Mouse (Mus musculus) intestine, embryonic 15.5 days (tissue): ENCODE results near the gene Hsd17b14. TPM values are rescaled to one million over a fixed set of nuclear protein-coding genes. Genes with fewer than 3 reads are reported as not detected.

Experiments
- ATAC-seq: fragments of 200-750 bp; cut with Nextera tagmentation; 2 replicates; pipeline ENCODE4 v1.8.0; 2017; ENCODE audit warnings: moderate TSS enrichment, moderate library complexity
- H3K27ac ChIP-seq: fragments of 300-500 bp; sonication (generic); 2 replicates; pipeline ENCODE4 v1.5.1; 2015; ENCODE audit warnings: mild to moderate bottlenecking, inconsistent platforms
- H3K27me3 ChIP-seq: fragments of 300-500 bp; sonication (generic); replicated peaks from 2 replicates; pipeline ENCODE4 v1.6.1; 2015; ENCODE audit warnings: inconsistent platforms
- H3K36me3 ChIP-seq: fragments of 300-500 bp; sonication (generic); 2 replicates; pipeline ENCODE4 v1.6.1; 2015; ENCODE audit warnings: inconsistent platforms
- H3K4me1 ChIP-seq: fragments of 300-500 bp; sonication (generic); replicated peaks from 2 replicates; pipeline ENCODE4 v1.6.1; 2015; ENCODE audit warnings: inconsistent platforms
- H3K4me2 ChIP-seq: fragments of 300-500 bp; sonication (generic); replicated peaks from 2 replicates; pipeline ENCODE4 v1.6.1; 2015; ENCODE audit warnings: mild to moderate bottlenecking, inconsistent platforms
- H3K4me3 ChIP-seq: fragments of 300-500 bp; sonication (generic); replicated peaks from 2 replicates; pipeline ENCODE4 v1.5.1; 2015; ENCODE audit warnings: inconsistent platforms
- H3K9ac ChIP-seq: fragments of 300-500 bp; sonication (generic); 2 replicates; pipeline ENCODE4 v1.6.1; 2015; ENCODE audit warnings: inconsistent platforms
- H3K9me3 ChIP-seq: fragments of 300-500 bp; sonication (generic); 2 replicates; pipeline ENCODE4 v1.6.1; 2016; ENCODE audit warnings: inconsistent platforms
- WGBS: fragments of 180-500 bp; shearing (Covaris S2); methylation state at CpG from one replicate; pipeline ENCODE4 v1.1.7; 2015; 5-methylcytosine and 5-hydroxymethylcytosine counted together
- polyA plus RNA-seq: library from polyadenylated mRNA; unstranded; fragments of >200 nt; fragmentation: Nextera tagmentation; extraction: Ambion mirVana; gene quantifications from 2 replicates; pipeline ENCODE4 v1.2.1, GENCODE M21; 2015

Hsd17b14 gene
- polyA plus RNA-seq, 1 experiment from 2014 or later = 2.8 TPM

DNA sequence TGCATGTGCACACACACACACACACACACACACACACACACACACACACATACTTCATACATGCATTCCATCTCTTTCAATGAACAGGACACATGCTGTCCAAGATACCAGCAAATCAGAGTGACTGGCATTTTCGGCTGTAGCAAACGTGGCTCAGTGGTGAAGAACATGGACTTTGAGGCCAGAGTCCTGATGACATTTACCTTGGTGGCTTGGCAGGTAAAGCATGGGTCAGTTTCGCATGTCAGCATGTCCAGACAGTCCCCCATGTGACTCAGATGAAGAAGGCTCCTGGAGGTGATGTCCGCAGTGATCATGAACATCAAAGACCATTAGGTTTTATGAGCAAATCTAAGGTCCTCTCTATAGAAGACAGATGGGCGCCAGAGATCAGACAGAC lies 42.3 kb downstream of the Hsd17b14 start:
- no peak overlapping the region for H3K9ac ChIP-seq
- ATAC-seq = no peak
- H3K27ac ChIP-seq = no peak overlapping the region
- no peak overlapping the region for H3K4me2 ChIP-seq
- H3K27me3 ChIP-seq = no peaks in the 10 kb centered on the region
- H3K4me1 ChIP-seq = peaks cover 15% of the 10 kb centered on the region
- H3K9me3 ChIP-seq = no peaks in the 10 kb centered on the region
- no peak overlapping the region for H3K4me3 ChIP-seq
- no peaks in the 10 kb centered on the region for H3K36me3 ChIP-seq
- WGBS = 91% methylated on average over 5 of the region's 5 CpGs

DNA sequence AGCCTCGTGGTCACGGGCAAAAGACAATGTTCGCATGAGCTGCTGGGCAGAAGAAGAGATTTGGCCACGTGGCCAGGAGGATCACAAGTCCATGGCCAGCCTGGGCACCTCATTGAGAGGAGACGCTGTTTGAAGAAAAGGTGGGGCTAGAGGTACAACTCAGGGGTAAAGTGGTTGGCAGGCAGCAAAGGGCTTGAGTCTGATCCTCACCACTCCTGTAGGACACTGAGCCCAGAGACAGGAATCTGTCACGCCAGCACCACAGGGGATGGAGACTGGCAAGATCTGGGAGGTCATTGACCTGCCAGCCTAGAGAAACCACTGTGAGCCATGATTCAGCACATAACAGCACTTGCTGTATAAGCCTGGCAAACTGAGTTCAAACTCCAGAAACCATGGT lies 42.8 kb downstream of the Hsd17b14 start:
- H3K9me3 ChIP-seq = no peaks in the 10 kb centered on the region
- no peak overlapping the region for H3K4me3 ChIP-seq
- H3K27ac ChIP-seq = no peak overlapping the region
- H3K9ac ChIP-seq = no peak overlapping the region
- no peak for ATAC-seq
- H3K4me2 ChIP-seq = no peak overlapping the region
- no peaks in the 10 kb centered on the region for H3K27me3 ChIP-seq
- 90% methylated on average over 6 of the region's 6 CpGs for WGBS
- peaks cover 15% of the 10 kb centered on the region for H3K4me1 ChIP-seq
- no peaks in the 10 kb centered on the region for H3K36me3 ChIP-seq

DNA sequence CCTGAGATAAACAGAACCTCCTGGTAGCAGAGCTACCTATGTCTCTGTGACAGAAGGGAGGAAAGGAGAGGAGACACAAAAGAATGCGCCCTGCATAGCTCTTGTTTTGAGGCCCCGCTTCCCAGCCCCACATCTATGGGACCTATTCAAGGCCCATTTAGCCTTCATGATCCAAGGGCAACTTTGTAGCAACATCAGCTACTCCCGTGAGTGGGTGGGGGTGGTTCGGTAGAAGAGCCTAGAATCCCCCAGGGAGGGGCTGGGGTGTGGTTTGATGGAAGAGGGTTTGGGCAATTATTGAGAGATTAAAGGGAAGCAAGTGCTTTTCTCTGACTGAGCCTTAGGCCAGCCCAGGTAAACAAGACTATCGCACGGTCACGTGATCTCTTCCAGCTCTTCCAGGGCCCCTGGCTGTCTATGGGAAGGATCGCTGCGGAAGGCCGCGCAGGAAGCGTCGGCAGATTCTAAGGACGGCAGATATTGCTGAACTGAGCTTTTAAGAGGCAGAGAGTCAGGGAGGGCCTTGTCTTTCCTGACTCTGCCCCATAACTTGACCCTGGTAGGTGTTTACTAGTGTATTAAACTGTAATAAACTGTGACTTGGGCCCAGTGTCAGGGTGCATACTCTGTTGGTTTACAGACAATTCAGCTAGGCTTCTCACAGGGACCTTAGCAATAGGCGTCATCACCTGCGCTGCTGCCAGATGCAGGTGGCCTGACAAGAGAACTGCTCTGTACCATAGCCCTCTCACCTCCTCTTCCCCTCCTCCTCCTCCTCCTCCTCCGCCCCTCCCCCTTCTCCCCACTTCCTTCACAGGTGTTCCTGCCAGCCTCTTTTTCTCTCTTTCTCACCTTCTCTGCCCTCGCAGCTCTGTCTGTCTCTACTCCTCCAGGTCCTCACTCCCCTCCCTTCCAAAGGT lies 44.5 kb downstream of the Hsd17b14 start:
- H3K36me3 ChIP-seq = no peaks in the 10 kb centered on the region
- peaks cover 15% of the 10 kb centered on the region for H3K4me1 ChIP-seq
- H3K4me2 ChIP-seq = peak overlapping the region; percentile 29
- peak overlapping the region; percentile 45; the same call in 1 of the 2 replicates for H3K27ac ChIP-seq
- ATAC-seq = peak; percentile 78
- H3K9ac ChIP-seq = no peak overlapping the region
- 36% methylated on average over 18 of the region's 18 CpGs for WGBS
- no peaks in the 10 kb centered on the region for H3K9me3 ChIP-seq
- H3K4me3 ChIP-seq = no peak overlapping the region
- H3K27me3 ChIP-seq = no peaks in the 10 kb centered on the region

DNA sequence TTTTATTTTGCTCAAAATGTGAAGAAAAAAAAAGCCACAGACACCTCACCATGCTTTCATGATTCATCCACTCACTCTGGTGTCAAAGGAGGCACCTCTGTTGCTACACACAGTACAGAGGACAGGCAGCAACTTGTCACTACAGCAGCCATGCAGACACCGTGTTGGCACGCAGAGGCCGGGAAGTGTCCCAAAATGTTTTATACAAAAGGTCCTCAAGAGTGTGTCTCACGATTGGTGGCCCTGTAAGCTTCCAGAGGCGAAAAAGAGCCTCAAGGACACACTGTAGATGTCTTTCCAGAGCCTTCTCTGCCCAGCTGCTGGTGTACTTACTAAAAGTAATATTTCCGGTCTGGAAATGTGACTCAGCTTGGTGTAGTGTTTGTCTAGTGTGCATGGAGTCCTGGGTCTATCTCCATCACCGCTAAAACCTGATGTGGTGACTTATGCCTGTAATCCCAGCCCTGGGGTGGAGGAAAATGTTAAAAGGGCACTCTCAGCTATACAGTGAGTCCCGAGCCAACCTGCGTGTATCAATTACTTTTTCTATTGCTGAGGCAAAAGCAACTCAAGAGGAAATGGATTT lies 51.1 kb downstream of the Hsd17b14 start:
- Histone ChIP-seq H3K4me1 (peaks cover 6% of the 10 kb centered on the region; the same call in 1 of the 2 replicates), H3K4me3 (no peak overlapping the region), H3K9me3 (no peaks in the 10 kb centered on the region), H3K36me3 (no peaks in the 10 kb centered on the region), H3K4me2 (no peak overlapping the region), H3K9ac (no peak overlapping the region), H3K27ac (no peak overlapping the region), H3K27me3 (no peaks in the 10 kb centered on the region)
- no peak for ATAC-seq
- 75% methylated on average over 9 of the region's 9 CpGs for WGBS

DNA sequence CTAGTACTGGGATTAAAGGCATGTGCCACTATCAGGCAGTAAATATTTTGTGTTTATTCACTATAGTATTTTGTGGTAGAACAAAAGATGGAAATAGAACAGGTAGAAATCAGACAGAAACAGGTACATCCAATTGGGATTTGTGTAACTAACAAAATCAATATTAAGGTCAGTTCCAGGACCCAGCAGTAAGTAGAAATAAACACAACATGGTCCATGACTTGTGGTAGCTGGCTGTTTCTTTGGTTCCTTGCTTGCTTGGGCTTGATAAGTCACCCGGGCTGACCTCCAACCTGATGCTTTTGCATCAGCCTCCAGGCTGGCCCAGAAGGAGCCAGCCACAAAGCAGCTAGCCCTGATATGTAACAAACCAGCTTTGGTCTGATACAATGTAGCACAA lies 54.8 kb downstream of the Hsd17b14 start:
- Histone ChIP-seq H3K4me2 (no peak overlapping the region), H3K4me3 (no peak overlapping the region), H3K27ac (no peak overlapping the region), H3K9me3 (no peaks in the 10 kb centered on the region), H3K9ac (no peak overlapping the region), H3K36me3 (no peaks in the 10 kb centered on the region), H3K4me1 (no peaks in the 10 kb centered on the region), H3K27me3 (no peaks in the 10 kb centered on the region; the same call in 1 of the 2 replicates)
- 65% methylated on average over 1 of the region's 1 CpGs for WGBS
- no peak for ATAC-seq

DNA sequence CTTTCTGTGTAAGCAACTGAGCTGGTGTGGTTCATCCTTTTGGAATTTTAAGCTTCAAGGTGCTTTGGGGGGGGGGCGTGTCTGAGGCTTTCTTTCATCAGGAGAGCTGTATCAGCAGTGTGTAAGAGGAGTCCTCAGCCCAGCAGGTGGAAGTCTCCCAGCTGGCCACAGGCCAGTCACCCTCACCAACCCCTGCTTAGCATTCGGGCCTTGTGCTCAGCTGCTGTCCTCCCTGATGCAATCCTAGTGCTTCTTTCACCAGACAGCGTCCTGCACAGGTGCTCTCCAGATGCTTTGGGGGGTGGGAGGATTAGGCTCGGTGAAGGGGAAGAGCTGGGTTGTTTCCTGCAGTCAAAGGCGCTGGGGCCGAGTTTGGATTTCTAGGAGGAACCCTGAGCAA lies 61.6 kb downstream of the Hsd17b14 start:
- peaks cover 39% of the 10 kb centered on the region for H3K27me3 ChIP-seq

DNA sequence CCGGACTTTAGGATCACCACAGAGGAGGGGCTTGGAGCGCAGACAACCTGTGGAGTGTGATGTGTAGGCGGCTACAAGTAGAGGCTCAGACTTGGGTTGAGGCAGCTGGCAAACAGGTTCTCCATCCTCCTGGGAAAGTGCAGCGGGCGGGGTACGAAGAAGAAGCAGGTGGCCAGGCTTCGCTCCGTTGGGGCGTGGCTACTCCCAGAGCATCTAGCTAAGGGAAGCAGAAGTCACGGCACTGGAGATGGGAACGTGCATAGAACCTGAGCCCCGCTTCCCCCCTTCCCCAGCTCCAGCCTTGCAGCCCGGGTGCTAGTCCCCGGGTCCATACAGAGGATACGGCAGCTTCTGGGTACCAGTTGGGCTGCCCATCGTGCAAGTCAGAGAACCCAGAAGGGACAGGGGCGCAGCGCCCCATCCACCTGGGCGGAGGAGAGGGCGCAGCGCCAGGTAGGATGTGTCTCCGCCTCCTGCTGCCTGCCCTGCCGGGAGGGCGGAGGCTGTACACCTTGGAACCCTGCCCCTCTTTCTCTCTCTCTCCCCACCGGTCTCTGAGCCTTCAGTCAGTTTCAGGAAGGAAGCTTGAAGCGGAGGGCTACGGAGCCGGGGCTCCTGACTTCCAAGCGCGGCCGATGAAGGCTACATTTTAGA lies 62.5 kb downstream of the Hsd17b14 start, which contains the start of gene Fut1:
TSS of gene Fut1 (plus strand) at position 248 of the 654 bp plus-strand sequence.
- Histone ChIP-seq H3K27me3 (peaks cover 39% of the 10 kb centered on the region), H3K9ac (peak within 1 kb of the TSS; percentile 9; the same call in 1 of the 2 replicates), H3K4me3 (peak within 1 kb of the TSS; percentile 13), H3K4me1 (peaks cover 11% of the 10 kb centered on the region), H3K4me2 (peak within 1 kb of the TSS; percentile 52), H3K9me3 (no peaks in the 10 kb centered on the region), H3K27ac (0 out of 2 replicates have a peak within 1 kb of the TSS, but pooled peaks have one; percentile 2), H3K36me3 (no peaks in the 10 kb centered on the region)
- WGBS = 7% methylated on average over 31 of the region's 31 CpGs
- ATAC-seq = peak; percentile 79

More for the DNA sequence above, 61.6 kb downstream of the Hsd17b14 start:
- Histone ChIP-seq H3K9ac (no peak overlapping the region), H3K36me3 (no peaks in the 10 kb centered on the region), H3K9me3 (no peaks in the 10 kb centered on the region), H3K27ac (no peak overlapping the region), H3K4me3 (no peak overlapping the region), H3K4me2 (no peak overlapping the region), H3K4me1 (peaks cover 11% of the 10 kb centered on the region)
- WGBS = 46% methylated on average over 6 of the region's 6 CpGs
- ATAC-seq = no peak

Other genes with a start within 250 kb of the Hsd17b14 start
- gene Trpm4, start 221.1 kb upstream of the Hsd17b14 start, polyA plus RNA-seq = 20.4 and 29.1 TPM in 2 replicates
- 0.97 and 1.2 TPM in 2 replicates for gene Hrc, start 219.6 kb upstream of the Hsd17b14 start, polyA plus RNA-seq
- 5.6 and 6.9 TPM in 2 replicates for gene Ppfia3, start 187.9 kb upstream of the Hsd17b14 start, polyA plus RNA-seq
- 1.9 and 2.4 TPM in 2 replicates for gene Lin7b, start 184.3 kb upstream of the Hsd17b14 start, polyA plus RNA-seq
- 195 and 200 TPM in 2 replicates for gene Snrnp70, start 159.2 kb upstream of the Hsd17b14 start, polyA plus RNA-seq
- 0.13 and 0.19 TPM in 2 replicates for gene Kcna7, start 149.2 kb upstream of the Hsd17b14 start, polyA plus RNA-seq
- 1.7 and 2.1 TPM in 2 replicates for gene Ntf5, start 141.2 kb upstream of the Hsd17b14 start, polyA plus RNA-seq
- gene Lhb, start 134.1 kb upstream of the Hsd17b14 start, polyA plus RNA-seq = 0.27 and 0.52 TPM in 2 replicates
- 39.6 and 42.4 TPM in 2 replicates for gene Gys1, start 120.0 kb upstream of the Hsd17b14 start, polyA plus RNA-seq
- gene Ruvbl2, start 116.8 kb upstream of the Hsd17b14 start, polyA plus RNA-seq = 147 and 150 TPM in 2 replicates
- 5,581 and 6,050 TPM in 2 replicates for gene Ftl1, start 95.0 kb upstream of the Hsd17b14 start, polyA plus RNA-seq
- 181 and 185 TPM in 2 replicates for gene Bax, start 88.0 kb upstream of the Hsd17b14 start, polyA plus RNA-seq
- gene Tulp2, start 73.0 kb upstream of the Hsd17b14 start, polyA plus RNA-seq = 1.8 and 1.9 TPM in 2 replicates
- not detected in 2 replicates for gene Gm45808, start 68.1 kb upstream of the Hsd17b14 start, polyA plus RNA-seq
- gene Dhdh, start 66.1 kb upstream of the Hsd17b14 start, polyA plus RNA-seq = 2.6 and 2.7 TPM in 2 replicates
- 209 and 229 TPM in 2 replicates for gene Nucb1, start 44.5 kb upstream of the Hsd17b14 start, polyA plus RNA-seq
- gene Ppp1r15a, start 28.6 kb upstream of the Hsd17b14 start, polyA plus RNA-seq = 16.5 and 17.0 TPM in 2 replicates
- gene Plekha4, start 28.6 kb upstream of the Hsd17b14 start, polyA plus RNA-seq = 0.83 and 1.5 TPM in 2 replicates
- 59.5 and 67.6 TPM in 2 replicates for gene Bcat2, start 15.3 kb downstream of the Hsd17b14 start, polyA plus RNA-seq
- 0.18 and 0.30 TPM in 2 replicates for gene Fgf21, start 60.6 kb downstream of the Hsd17b14 start, polyA plus RNA-seq
- 0.38 and 0.73 TPM in 2 replicates for gene Fut1, start 62.4 kb downstream of the Hsd17b14 start, polyA plus RNA-seq
- gene Izumo1, start 66.9 kb downstream of the Hsd17b14 start, polyA plus RNA-seq = 0.13 TPM in 1 of 2 replicates, not detected in the other
- 9.8 and 9.9 TPM in 2 replicates for gene Rasip1, start 72.6 kb downstream of the Hsd17b14 start, polyA plus RNA-seq
- gene Mamstr, start 85.1 kb downstream of the Hsd17b14 start, polyA plus RNA-seq = 5.2 and 7.3 TPM in 2 replicates
- gene Fut2, start 111.5 kb downstream of the Hsd17b14 start, polyA plus RNA-seq = 12.2 and 12.8 TPM in 2 replicates
- 0.73 TPM in 2 replicates for gene Ntn5, start 129.1 kb downstream of the Hsd17b14 start, polyA plus RNA-seq
- gene Sec1, start 139.5 kb downstream of the Hsd17b14 start, polyA plus RNA-seq = 1.9 and 2.0 TPM in 2 replicates
- 5.5 and 6.4 TPM in 2 replicates for gene Car11, start 144.9 kb downstream of the Hsd17b14 start, polyA plus RNA-seq
- 3.1 and 3.4 TPM in 2 replicates for gene Dbp, start 150.2 kb downstream of the Hsd17b14 start, polyA plus RNA-seq
- gene Rpl18, start 160.6 kb downstream of the Hsd17b14 start, polyA plus RNA-seq = 1,110 and 1,134 TPM in 2 replicates
- 38.1 and 41.6 TPM in 2 replicates for gene Sphk2, start 163.1 kb downstream of the Hsd17b14 start, polyA plus RNA-seq
- 19.7 and 22.4 TPM in 2 replicates for gene Fam83e, start 166.3 kb downstream of the Hsd17b14 start, polyA plus RNA-seq
- gene Spaca4, start 170.9 kb downstream of the Hsd17b14 start, polyA plus RNA-seq = 0.49 and 0.74 TPM in 2 replicates
- 0.43 and 0.90 TPM in 2 replicates for gene Lmtk3, start 228.8 kb downstream of the Hsd17b14 start, polyA plus RNA-seq
- gene Sult2b1, start 229.8 kb downstream of the Hsd17b14 start, polyA plus RNA-seq = 2.8 and 2.9 TPM in 2 replicates